Mouse (Mus musculus) limb, embryonic 12.5 days (tissue): ENCODE measurements around the gene Ap4m1. TPM values are rescaled to one million over a fixed set of nuclear protein-coding genes. Genes with fewer than 3 reads are reported as not detected.

Experiments used
- ATAC-seq: fragments of 200-750 bp; cut with Nextera tagmentation; 2 replicates; pipeline ENCODE4 v1.8.0; 2017; ENCODE audit warnings: low read depth, moderate TSS enrichment; ENCODE audit not compliant: insufficient number of reproducible peaks, insufficient read depth, low FRiP score, low TSS enrichment
- H3K27ac ChIP-seq: fragments of 300-500 bp; sonication (generic); 2 replicates; pipeline ENCODE4 v1.5.1; 2016; ENCODE audit warnings: mild to moderate bottlenecking, moderate library complexity
- H3K27me3 ChIP-seq: fragments of 300-500 bp; sonication (generic); 2 replicates; pipeline ENCODE4 v1.6.1; 2016; ENCODE audit warnings: mild to moderate bottlenecking, moderate library complexity
- H3K36me3 ChIP-seq: fragments of 300-500 bp; sonication (generic); 2 replicates; pipeline ENCODE4 v1.6.1; 2016; ENCODE audit warnings: mild to moderate bottlenecking, moderate library complexity
- H3K4me1 ChIP-seq: fragments of 300-500 bp; sonication (generic); replicated peaks from 2 replicates; pipeline ENCODE4 v1.6.1; 2016
- H3K4me2 ChIP-seq: fragments of 300-500 bp; sonication (generic); 2 replicates; pipeline ENCODE4 v1.6.1; 2016; ENCODE audit warnings: mild to moderate bottlenecking, moderate library complexity
- H3K4me3 ChIP-seq: fragments of 300-500 bp; sonication (generic); replicated peaks from 2 replicates; pipeline ENCODE4 v1.5.1; 2016; ENCODE audit warnings: mild to moderate bottlenecking
- H3K9ac ChIP-seq: fragments of 300-500 bp; sonication (generic); replicated peaks from 2 replicates; pipeline ENCODE4 v1.6.1; 2016; ENCODE audit warnings: mild to moderate bottlenecking, moderate library complexity
- H3K9me3 ChIP-seq: fragments of 300-500 bp; sonication (generic); 2 replicates; pipeline ENCODE4 v1.6.1; 2016; ENCODE audit warnings: mild to moderate bottlenecking, moderate library complexity
- WGBS: fragments of 180-500 bp; shearing (Covaris S2); methylation state at CpG from one replicate; pipeline ENCODE4 v1.1.7; 2016; 5-methylcytosine and 5-hydroxymethylcytosine counted together
- polyA plus RNA-seq: library from polyadenylated mRNA; unstranded; fragments of >200 nt; fragmentation: Nextera tagmentation; extraction: Ambion mirVana; gene quantifications from 2 replicates; pipeline ENCODE4 v1.2.1, GENCODE M21; 2016

Gene Ap4m1
- polyA plus RNA-seq: 32.0 and 36.3 TPM in 2 replicates

DNA sequence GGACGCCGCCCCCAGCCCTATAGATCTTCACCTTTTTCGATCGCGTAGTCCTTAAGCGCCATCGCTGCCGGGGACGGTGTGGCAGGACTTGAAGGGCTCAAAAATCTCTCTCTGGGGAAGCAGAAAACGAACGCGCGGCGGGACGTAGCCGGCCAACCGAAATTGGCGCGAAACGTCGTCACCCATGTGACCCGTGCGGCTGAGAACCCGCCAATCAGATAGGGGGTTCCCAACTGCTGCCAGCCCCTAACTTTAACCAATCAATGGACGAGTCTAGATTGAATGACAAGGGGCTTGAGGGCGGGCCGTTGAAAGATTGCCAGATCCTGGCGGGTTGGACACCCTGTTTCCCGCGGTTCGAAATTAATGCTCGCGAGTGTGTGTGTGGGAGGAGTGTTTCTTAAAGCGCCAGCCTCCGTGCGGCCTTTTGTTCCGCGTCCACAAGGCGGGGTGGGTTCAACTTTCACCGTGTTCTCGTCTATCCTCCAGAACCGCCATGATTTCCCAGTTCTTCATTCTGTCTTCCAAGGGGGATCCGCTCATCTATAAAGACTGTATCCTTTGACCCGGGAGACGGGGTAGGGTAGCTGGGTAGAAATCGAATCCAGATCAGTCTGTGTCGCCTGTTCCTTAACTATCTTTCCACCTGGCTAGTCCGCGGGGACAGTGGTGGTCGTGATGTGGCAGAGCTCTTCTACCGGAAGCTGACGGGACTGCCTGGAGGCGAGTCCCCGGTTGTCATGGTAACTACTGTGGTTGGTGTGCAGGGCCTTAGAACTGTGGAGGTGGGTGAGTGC lies at the start of gene Ap4m1, which contains the start of gene Mcm7:
TSS of gene Ap4m1 (plus strand) at position 308 of the 797 bp plus-strand sequence.
TSS of gene Mcm7 (minus strand) at position 728 of the 797 bp plus-strand sequence.
- WGBS: under 1% methylated on average over 54 of the region's 54 CpGs
- Histone ChIP-seq H3K9me3 (no peaks in the 10 kb centered on the region), H3K4me1 (peaks cover 17% of the 10 kb centered on the region), H3K4me2 (peak within 1 kb of the TSS; percentile 81), H3K9ac (peak within 1 kb of the TSS; percentile 80), H3K36me3 (peaks cover 66% of the 10 kb centered on the region), H3K27me3 (no peaks in the 10 kb centered on the region), H3K27ac (peak within 1 kb of the TSS; percentile 95), H3K4me3 (peak within 1 kb of the TSS; percentile 74)
- peak; percentile 91 for ATAC-seq

DNA sequence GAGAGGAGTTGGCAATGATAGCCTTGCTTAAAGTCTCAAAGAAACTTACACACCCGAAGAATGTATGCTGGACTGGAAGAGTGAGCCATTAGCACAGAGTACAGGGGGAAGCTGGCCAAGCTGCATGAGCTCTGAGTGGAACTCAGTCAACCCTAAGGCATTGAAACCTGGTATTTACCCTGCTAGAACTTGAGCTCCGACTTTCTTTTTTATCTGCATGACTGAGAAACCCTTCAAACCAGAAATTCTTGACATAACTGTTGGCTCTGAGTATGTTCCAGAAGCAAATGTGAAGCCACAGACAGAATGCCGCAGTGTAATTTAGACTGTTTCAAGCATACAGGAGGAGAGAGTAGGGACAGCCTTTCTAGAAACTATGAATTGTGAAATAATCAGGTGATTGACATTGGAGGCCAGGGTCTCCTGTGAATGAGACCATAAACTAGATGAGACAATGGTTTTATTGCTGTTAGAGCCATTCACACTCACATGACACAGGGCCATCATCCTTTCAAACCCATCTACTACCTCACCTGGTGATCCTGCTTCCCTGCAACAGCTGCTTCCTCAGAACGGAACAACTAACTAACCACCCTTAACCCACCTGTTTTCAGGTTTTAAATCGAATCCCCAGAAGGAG lies 39.3 kb upstream of the Ap4m1 start:
- no peak for ATAC-seq
- no peak overlapping the region for H3K4me2 ChIP-seq
- WGBS: 80% methylated on average over 5 of the region's 5 CpGs
- no peak overlapping the region for H3K9ac ChIP-seq
- no peaks in the 10 kb centered on the region for H3K27me3 ChIP-seq
- H3K4me3 ChIP-seq: no peak overlapping the region
- peaks cover 79% of the 10 kb centered on the region for H3K36me3 ChIP-seq
- H3K27ac ChIP-seq: no peak overlapping the region
- no peaks in the 10 kb centered on the region for H3K4me1 ChIP-seq
- no peaks in the 10 kb centered on the region for H3K9me3 ChIP-seq

DNA sequence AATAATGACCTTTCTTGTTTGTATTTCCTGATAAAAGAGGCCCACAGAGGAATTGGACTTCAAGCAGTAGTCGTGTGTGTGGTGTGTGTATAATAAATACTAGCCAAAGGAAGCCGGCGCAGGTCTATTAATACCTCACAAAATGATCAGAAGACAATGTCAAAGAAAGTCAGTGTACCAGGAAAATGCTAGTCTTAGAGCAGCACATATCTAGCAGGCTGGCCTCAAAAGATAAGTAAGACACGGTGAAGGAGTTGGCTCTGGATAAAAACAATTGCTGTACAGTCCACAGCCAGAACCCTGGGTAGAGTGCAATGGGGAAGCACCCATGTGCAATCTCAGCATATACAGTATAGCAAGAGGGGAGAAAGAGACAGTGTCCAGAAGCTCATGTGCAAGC lies 34.5 kb upstream of the Ap4m1 start:
- no peak for ATAC-seq
- Histone ChIP-seq H3K9ac (no peak overlapping the region), H3K27ac (no peak overlapping the region), H3K4me2 (no peak overlapping the region), H3K36me3 (peaks cover 46% of the 10 kb centered on the region), H3K4me3 (no peak overlapping the region), H3K27me3 (no peaks in the 10 kb centered on the region), H3K4me1 (no peaks in the 10 kb centered on the region), H3K9me3 (no peaks in the 10 kb centered on the region)
- WGBS: 93% methylated on average over 4 of the region's 4 CpGs

DNA sequence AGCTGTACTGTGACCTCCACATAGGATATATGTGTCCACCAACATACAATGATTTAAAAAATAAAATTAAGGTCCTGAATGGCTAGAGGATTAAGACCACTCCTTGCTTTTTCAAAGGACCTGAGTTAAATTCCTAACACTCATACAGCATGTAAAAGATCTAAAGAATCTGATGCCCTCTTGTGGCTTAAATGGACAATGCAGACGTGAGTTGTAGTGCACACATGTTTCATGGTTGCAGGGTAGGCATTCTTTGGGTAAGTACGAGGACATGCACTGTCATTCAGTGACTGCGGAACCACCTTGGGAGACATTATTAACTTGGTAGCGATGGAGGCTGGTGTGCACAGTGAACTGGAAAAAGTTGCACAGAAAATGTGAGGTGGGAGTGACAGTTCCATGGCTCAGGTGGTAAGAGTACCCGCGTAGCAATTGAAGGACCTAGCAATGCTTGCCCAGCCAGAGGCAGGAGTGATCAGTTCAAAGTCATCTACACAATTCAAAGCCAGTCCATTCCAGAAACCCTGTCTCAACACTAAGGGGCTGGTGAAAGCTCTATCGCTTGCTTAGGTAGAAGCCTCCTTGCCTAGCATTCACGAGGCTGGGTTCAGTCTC lies 33.8 kb upstream of the Ap4m1 start:
- 63% methylated on average over 8 of the region's 8 CpGs for WGBS
- Histone ChIP-seq H3K4me1 (no peaks in the 10 kb centered on the region), H3K4me2 (no peak overlapping the region), H3K27me3 (no peaks in the 10 kb centered on the region), H3K27ac (no peak overlapping the region), H3K9me3 (no peaks in the 10 kb centered on the region), H3K4me3 (no peak overlapping the region), H3K9ac (no peak overlapping the region), H3K36me3 (peaks cover 44% of the 10 kb centered on the region)
- no peak for ATAC-seq

DNA sequence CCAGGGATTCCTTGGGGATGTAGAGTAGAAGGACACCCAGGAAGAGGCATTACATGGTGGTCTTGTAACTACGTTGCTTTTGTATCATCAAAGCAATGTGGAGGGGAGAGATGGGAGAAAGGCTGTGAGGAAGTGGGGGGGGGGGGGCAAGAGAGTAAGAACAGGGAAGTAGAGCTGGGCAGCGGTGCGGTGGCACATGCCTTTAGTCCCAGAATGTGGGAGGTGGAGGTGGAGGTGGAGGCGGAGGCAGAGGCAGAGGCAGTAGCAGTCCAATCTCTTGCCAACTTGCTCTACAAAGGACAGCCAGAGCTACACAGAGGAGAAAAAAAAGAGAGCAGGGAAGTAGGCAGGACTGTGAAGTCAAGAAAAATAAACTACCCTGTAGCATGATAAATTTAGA lies 33.2 kb upstream of the Ap4m1 start:
- Histone ChIP-seq H3K4me2 (no peak overlapping the region), H3K27ac (no peak overlapping the region), H3K36me3 (peaks cover 44% of the 10 kb centered on the region), H3K9ac (no peak overlapping the region), H3K9me3 (no peaks in the 10 kb centered on the region), H3K4me1 (no peaks in the 10 kb centered on the region), H3K27me3 (no peaks in the 10 kb centered on the region), H3K4me3 (no peak overlapping the region)
- 87% methylated on average over 4 of the region's 4 CpGs for WGBS
- ATAC-seq: no peak

DNA sequence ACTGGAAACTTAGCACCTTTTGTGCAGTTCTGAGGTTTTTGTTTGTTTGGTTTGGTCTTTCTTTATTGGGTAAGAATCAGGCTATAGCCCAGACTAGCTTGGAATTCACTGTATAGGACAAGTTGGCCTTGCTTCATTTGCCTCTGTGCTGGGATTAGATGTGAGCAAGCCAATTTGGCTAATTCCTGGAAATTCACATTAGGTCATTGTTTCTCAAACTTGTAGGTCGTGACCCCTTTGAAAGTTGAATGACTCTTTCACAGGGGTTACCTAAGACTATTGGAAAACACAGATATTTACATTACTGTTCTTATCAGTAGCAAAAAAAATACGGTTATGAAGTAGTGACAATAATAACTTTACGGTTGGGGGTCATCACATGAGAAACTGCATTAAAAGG lies 17.4 kb upstream of the Ap4m1 start:
- H3K27ac ChIP-seq: no peak overlapping the region
- no peaks in the 10 kb centered on the region for H3K27me3 ChIP-seq
- ATAC-seq: no peak
- H3K4me3 ChIP-seq: peak overlapping the region; percentile 76
- 87% methylated on average over 3 of the region's 3 CpGs for WGBS
- H3K4me2 ChIP-seq: peak overlapping the region; percentile 66
- peaks cover 7% of the 10 kb centered on the region; the same call in 1 of the 2 replicates for H3K4me1 ChIP-seq
- no peaks in the 10 kb centered on the region for H3K9me3 ChIP-seq
- H3K9ac ChIP-seq: peak overlapping the region; percentile 91
- H3K36me3 ChIP-seq: peaks cover 37% of the 10 kb centered on the region

DNA sequence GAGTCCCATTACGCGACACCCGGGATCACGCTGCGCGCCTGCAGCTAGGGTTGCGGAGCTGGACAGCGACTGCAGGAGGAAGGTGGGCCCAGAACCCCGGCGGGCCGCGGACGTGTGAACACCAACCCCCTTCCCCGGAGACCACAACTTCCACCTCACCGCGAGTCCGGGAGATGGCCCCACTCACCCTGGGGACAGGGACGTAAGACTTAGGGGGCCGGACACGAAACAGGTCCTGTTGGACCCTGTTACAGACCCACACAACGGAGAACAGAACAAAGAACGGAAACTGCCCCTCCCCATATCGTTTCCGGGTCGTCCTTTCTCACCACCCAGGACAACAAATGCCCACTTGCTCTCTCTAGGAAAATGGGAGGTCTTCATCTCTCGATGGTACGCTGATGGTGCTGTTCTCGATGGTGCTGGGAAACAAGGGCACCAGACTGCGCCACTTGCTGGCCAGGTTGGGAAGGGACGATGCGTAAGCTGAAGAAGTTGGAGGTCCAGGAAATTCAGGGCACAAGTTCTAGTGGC lies 16.3 kb upstream of the Ap4m1 start, which contains the start of gene Zfp113:
TSS of gene Zfp113 (minus strand) at position 302 of the 534 bp plus-strand sequence.
- peak; percentile 95 for ATAC-seq
- H3K27me3 ChIP-seq: no peaks in the 10 kb centered on the region
- WGBS: under 1% methylated on average over 31 of the region's 31 CpGs
- H3K27ac ChIP-seq: peak within 1 kb of the TSS; percentile 95
- peaks cover 32% of the 10 kb centered on the region for H3K36me3 ChIP-seq
- H3K9ac ChIP-seq: peak within 1 kb of the TSS; percentile 91
- peak within 1 kb of the TSS; percentile 66 for H3K4me2 ChIP-seq
- H3K4me3 ChIP-seq: peak within 1 kb of the TSS; percentile 76
- peaks cover 10% of the 10 kb centered on the region; the same call in 1 of the 2 replicates for H3K4me1 ChIP-seq
- no peaks in the 10 kb centered on the region for H3K9me3 ChIP-seq

DNA sequence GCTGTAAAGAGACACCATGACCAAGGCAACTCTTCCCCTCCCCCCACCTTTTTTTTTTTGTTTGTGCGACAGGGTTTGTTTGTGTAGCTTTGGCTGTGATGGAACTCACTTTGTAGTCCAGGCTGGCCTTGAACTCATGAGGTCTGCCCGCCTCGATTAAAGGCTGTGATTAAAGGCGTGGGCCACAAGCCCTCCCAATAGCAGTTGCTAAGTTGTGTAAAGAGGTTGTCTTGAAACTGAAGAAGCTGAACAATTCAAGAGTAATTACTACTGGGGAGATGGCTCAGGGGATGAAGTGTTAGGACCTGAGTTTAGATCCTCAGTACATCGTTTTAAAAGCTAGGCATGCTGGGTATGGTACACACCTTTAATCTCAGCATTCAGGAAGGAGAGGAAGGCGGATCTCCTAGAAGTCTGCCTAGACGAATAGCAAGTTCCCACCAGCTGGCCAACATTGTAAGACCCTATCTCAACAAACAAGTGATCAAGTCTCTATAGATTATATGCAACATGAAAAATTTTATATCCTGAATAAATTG lies 11.5 kb upstream of the Ap4m1 start:
- no peaks in the 10 kb centered on the region for H3K27me3 ChIP-seq
- H3K4me1 ChIP-seq: peaks cover 12% of the 10 kb centered on the region
- H3K27ac ChIP-seq: 0 out of 2 replicates have a peak overlapping the region, but pooled peaks have one; percentile 72
- no peak for ATAC-seq
- H3K9me3 ChIP-seq: no peaks in the 10 kb centered on the region
- H3K9ac ChIP-seq: peak overlapping the region; percentile 76; the same call in 1 of the 2 replicates
- peak overlapping the region; percentile 74 for H3K4me2 ChIP-seq
- H3K36me3 ChIP-seq: peaks cover 31% of the 10 kb centered on the region
- WGBS: 66% methylated on average over 7 of the region's 7 CpGs
- H3K4me3 ChIP-seq: peak overlapping the region; percentile 70; the same call in 1 of the 2 replicates

DNA sequence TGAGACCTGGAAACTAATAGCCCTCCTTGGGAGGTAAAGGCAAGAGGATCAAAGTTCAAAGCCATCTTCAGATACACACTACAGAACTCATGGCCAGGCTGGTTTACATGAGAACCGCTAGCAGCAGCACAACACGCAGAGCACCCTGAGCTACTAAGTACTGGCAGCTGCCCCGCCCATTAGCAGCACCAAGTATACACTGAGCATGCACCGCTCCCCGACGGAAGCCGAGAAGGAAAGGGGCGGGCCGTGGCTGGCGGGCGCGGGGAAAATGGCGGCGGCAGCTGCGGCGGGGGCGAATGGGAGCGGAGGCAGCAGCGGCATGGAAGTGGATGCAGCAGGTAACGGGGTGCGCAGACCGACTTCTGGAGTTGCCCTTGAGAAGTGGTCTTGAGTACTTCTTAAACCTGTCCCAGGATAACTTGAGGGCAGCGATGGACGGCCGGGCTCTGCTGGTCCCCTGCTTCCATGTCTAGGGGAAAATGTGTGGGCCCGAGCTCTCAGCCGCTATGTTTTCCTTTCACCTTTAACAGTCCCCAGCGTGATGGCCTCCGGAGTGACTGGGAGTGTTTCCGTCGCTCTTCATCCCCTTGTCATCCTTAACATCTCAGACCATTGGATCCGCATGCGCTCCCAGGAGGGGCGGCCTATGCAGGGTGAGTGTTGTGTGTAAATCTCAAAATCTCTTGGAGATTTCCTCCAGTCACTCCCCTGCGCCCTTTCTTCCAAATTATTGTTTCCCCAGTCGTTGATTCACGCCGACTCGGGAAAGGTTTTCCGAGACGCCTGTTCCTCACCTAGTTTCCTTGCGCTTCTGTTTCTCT lies 10.7 kb upstream of the Ap4m1 start, which contains the start of gene Cops6:
TSS of gene Cops6 (plus strand) at position 230 of the 824 bp plus-strand sequence.
- peak; percentile 94 for ATAC-seq
- H3K4me3 ChIP-seq: peak within 1 kb of the TSS; percentile 70
- H3K36me3 ChIP-seq: peaks cover 38% of the 10 kb centered on the region
- H3K4me2 ChIP-seq: peak within 1 kb of the TSS; percentile 74
- peak within 1 kb of the TSS; percentile 76 for H3K9ac ChIP-seq
- H3K4me1 ChIP-seq: peaks cover 12% of the 10 kb centered on the region
- WGBS: under 1% methylated on average over 41 of the region's 42 CpGs
- H3K27ac ChIP-seq: peak within 1 kb of the TSS; percentile 72
- H3K9me3 ChIP-seq: no peaks in the 10 kb centered on the region
- no peaks in the 10 kb centered on the region for H3K27me3 ChIP-seq

DNA sequence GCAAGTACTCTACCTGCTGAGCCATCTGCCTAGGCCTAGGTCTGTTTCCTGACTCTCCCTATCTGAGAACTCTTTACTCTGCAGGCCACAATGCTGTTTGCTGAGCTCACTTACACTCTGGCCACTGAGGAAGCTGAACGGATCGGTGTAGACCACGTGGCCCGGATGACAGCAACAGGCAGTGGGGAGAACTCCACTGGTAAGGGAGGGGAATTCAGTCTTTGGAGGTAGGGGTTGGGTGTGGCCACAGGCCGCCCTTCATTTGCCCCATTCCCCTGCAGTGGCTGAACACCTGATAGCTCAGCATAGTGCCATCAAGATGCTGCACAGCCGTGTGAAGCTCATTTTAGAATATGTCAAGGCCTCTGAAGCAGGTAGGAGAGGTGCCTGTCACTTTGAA lies 8.8 kb upstream of the Ap4m1 start:
- no peak for ATAC-seq
- 64% methylated on average over 6 of the region's 6 CpGs for WGBS
- Histone ChIP-seq H3K9me3 (no peaks in the 10 kb centered on the region), H3K9ac (no peak overlapping the region), H3K4me1 (peaks cover 12% of the 10 kb centered on the region), H3K4me3 (peak overlapping the region; percentile 13; the same call in 1 of the 2 replicates), H3K36me3 (peaks cover 58% of the 10 kb centered on the region), H3K4me2 (no peak overlapping the region), H3K27me3 (no peaks in the 10 kb centered on the region), H3K27ac (no peak overlapping the region)
